Mouse (Mus musculus) hindbrain, postnatal 0 days (tissue): ENCODE measurements at regions not wholly inside any gene's neighbourhood (a gene's known extent, or its start where the extent isn't known, plus 50 kb on each side); places are given as distances from the start of the nearest gene placed in this dataset.
A peak's percentile ranks its signal among the peaks of the same experiment; 100 is the strongest.

Experiments used
- ATAC-seq: fragments of 200-750 bp; cut with Nextera tagmentation; 2 replicates; pipeline ENCODE4 v1.8.0; 2017; ENCODE audit warnings: mild to moderate bottlenecking, moderate TSS enrichment, moderate library complexity
- DNase-seq: peaks from one replicate; pipeline ENCODE4 v3.0.0-alpha.2; 2015; ENCODE audit warnings: low spot score
- H3K27ac ChIP-seq: fragments of 300-500 bp; sonication (generic); 2 replicates; pipeline ENCODE4 v1.5.1; 2014; ENCODE audit warnings: mild to moderate bottlenecking
- H3K27me3 ChIP-seq: fragments of 300-500 bp; sonication (generic); 2 replicates; pipeline ENCODE4 v1.6.1; 2014; ENCODE audit warnings: low read length, mixed read lengths; ENCODE audit not compliant: insufficient read depth
- H3K36me3 ChIP-seq: fragments of 300-500 bp; sonication (generic); 2 replicates; pipeline ENCODE4 v1.6.1; 2014; ENCODE audit warnings: low read length, mixed read lengths; ENCODE audit not compliant: insufficient read depth
- H3K4me1 ChIP-seq: fragments of 300-500 bp; sonication (generic); 2 replicates; pipeline ENCODE4 v1.6.1; 2014; ENCODE audit warnings: antibody characterized with exemption, low read length, mixed read lengths; ENCODE audit not compliant: insufficient read depth
- H3K4me2 ChIP-seq: fragments of 300-500 bp; sonication (generic); 2 replicates; pipeline ENCODE4 v1.6.1; 2014; ENCODE audit warnings: low read depth, mild to moderate bottlenecking, low read length, moderate library complexity, mixed read lengths
- H3K4me3 ChIP-seq: fragments of 300-500 bp; sonication (generic); 2 replicates; pipeline ENCODE4 v1.5.1; 2014; ENCODE audit warnings: low read length
- H3K9ac ChIP-seq: fragments of 300-500 bp; sonication (generic); replicated peaks from 2 replicates; pipeline ENCODE4 v1.6.1; 2014; ENCODE audit warnings: mild to moderate bottlenecking, low read length, moderate library complexity, mixed read lengths
- H3K9me3 ChIP-seq: fragments of 300-500 bp; sonication (generic); 2 replicates; pipeline ENCODE4 v1.6.1; 2016; ENCODE audit warnings: low read length, mixed read lengths
- CTCF ChIP-seq: IDR thresholded peaks from 2 replicates; pipeline ENCODE4 v1.5.1; 2016; ENCODE audit warnings: antibody characterized with exemption, control low read depth, low read depth
- WGBS: fragments of 180-500 bp; shearing (Covaris S2); extraction: QIAGEN DNeasy Blood & Tissue Kit; methylation state at CpG from one replicate; pipeline ENCODE4 v1.1.7; 2014; 5-methylcytosine and 5-hydroxymethylcytosine counted together

DNA sequence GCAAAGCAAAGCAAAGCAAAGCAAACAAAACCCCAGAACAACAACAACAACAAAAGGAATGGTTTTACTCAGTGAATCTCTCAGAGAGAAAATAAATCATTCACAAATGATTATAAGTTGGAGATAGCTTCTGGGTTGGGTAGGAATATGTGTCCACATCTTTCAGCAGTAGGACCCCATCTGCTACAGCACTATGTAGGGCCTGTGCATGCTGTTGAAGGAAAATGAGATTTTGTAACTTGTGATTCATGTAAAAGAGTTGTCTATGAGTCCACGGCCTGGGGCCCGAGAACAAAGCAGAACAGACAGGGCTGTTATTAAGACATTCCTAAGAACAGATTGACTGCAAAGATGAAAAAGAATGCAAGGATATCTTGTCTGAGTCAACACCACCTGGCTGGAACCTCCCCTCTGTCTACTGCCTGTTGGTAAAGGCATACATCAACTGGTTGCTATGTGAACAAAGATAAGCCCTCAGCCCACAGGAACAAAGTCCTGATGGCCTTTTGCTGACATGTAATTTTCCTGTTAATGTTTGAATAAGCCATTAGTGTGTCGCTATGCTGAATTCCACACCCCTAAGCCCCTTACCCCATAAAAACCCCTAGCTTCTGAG lies 725.5 kb upstream of the Fat3 start:
- Histone ChIP-seq H3K4me3 (no peak overlapping the region), H3K27ac (no peak overlapping the region), H3K4me1 (no peaks in the 10 kb centered on the region), H3K4me2 (no peak overlapping the region), H3K9me3 (no peaks in the 10 kb centered on the region), H3K36me3 (no peaks in the 10 kb centered on the region), H3K27me3 (no peaks in the 10 kb centered on the region), H3K9ac (no peak overlapping the region)
- WGBS: 84% methylated on average over 3 of the region's 3 CpGs
- TF ChIP-seq CTCF: no peak
- DNase-seq: no peak
- ATAC-seq: no peak

DNA sequence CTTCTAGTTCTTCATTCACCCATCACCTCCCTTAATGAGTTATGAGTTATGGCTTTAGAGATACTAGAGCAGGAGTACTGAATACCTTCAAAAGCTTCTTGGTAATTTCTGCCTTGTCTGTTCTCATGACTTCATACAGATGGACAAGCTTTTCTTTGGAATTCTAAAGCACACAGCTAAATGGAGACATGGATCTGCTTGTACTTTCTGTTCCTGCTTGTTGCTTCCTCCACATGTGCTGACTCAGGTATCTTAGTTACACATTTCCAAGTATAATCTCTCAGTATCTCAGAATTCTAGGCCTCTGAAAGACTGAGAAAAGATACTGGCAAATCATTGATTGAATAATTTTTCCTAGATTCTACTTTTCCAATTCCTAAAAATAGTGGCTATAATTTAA lies 694.3 kb upstream of the Fat3 start:
- H3K4me1 ChIP-seq: no peaks in the 10 kb centered on the region
- H3K27ac ChIP-seq: no peak overlapping the region
- no peaks in the 10 kb centered on the region for H3K36me3 ChIP-seq
- no peak for TF ChIP-seq CTCF
- H3K9me3 ChIP-seq: no peaks in the 10 kb centered on the region
- no peak for DNase-seq
- no peaks in the 10 kb centered on the region for H3K27me3 ChIP-seq
- H3K4me2 ChIP-seq: no peak overlapping the region
- H3K4me3 ChIP-seq: no peak overlapping the region
- no peak overlapping the region for H3K9ac ChIP-seq
- no peak for ATAC-seq

DNA sequence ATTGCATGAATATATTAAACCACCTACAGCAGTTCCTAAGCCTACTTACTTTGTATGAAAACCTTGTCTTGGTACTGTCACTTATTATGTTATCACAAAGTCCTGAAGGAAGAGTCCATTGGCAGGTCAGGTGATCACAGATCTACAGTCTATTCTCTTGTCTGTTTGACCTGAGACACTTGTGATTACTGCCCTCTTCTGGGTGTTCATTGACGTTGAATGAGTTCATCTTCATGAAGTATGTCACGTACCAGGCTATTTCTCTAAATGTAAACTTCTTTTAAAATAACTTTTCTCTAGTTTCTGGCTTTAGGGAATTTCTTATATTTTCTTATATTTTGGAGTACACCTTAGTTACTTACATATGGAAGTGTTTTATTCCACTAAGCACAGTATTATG lies 688.5 kb upstream of the Fat3 start:
- DNase-seq: peak; percentile 16
- TF ChIP-seq CTCF: no peak; the same call in 1 of the 2 replicates
- no peak overlapping the region for H3K4me3 ChIP-seq
- H3K9ac ChIP-seq: no peak overlapping the region
- no peak for ATAC-seq
- no peaks in the 10 kb centered on the region for H3K36me3 ChIP-seq
- no peaks in the 10 kb centered on the region for H3K27me3 ChIP-seq
- no peak overlapping the region for H3K4me2 ChIP-seq
- H3K9me3 ChIP-seq: no peaks in the 10 kb centered on the region
- H3K27ac ChIP-seq: no peak overlapping the region
- H3K4me1 ChIP-seq: no peaks in the 10 kb centered on the region
- WGBS: 87% methylated on average over 2 of the region's 2 CpGs

DNA sequence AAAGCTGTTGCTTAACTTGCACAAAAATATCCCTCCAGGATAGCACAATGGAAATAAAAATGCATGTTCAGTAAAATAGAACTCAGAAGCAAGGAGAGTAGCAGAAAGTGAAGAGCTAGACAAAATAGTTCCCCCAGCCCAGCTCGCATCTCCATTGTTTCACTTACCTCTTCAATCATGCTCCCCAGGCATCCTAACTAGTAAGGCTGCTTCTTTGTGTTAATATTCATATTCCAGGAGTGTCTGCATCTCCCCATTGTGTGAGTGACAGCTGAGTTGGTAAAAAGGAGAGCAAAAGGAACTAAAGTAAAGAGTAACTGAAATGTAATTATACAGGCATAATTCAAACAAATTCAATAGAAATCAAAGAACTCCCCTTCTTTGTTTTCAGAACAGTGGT lies 667.1 kb upstream of the Fat3 start:
- Histone ChIP-seq H3K36me3 (no peaks in the 10 kb centered on the region), H3K4me2 (no peak overlapping the region), H3K9me3 (no peaks in the 10 kb centered on the region), H3K27me3 (no peaks in the 10 kb centered on the region), H3K27ac (no peak overlapping the region), H3K4me1 (no peaks in the 10 kb centered on the region), H3K4me3 (no peak overlapping the region), H3K9ac (no peak overlapping the region)
- ATAC-seq: no peak
- 26% methylated on average over 1 of the region's 1 CpGs for WGBS
- no peak for DNase-seq
- no peak for TF ChIP-seq CTCF

DNA sequence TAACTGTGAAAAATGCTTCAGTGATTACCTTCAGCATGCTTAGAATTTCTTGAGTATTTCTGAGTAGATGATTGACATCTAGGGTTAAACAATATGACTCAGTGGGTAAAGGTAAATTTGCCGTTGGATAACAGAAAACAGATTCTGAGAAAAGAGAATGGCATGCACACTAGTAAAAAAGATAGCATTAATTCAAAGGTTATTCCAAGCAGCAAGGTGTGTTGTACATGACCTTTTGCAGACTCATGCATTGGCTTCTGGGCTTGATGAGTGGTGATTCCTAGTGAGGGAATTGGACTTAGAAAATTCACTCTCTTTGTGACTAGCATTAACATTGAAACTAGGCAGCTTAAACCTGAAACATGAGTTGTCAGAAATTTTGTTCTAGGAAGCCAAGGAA lies 665.2 kb upstream of the Fat3 start:
- no peak for DNase-seq
- Histone ChIP-seq H3K9me3 (no peaks in the 10 kb centered on the region), H3K4me3 (no peak overlapping the region), H3K9ac (no peak overlapping the region), H3K4me2 (no peak overlapping the region), H3K27me3 (no peaks in the 10 kb centered on the region), H3K4me1 (no peaks in the 10 kb centered on the region), H3K27ac (no peak overlapping the region), H3K36me3 (no peaks in the 10 kb centered on the region)
- WGBS: 74% methylated on average over 1 of the region's 1 CpGs
- TF ChIP-seq CTCF: no peak
- ATAC-seq: no peak

DNA sequence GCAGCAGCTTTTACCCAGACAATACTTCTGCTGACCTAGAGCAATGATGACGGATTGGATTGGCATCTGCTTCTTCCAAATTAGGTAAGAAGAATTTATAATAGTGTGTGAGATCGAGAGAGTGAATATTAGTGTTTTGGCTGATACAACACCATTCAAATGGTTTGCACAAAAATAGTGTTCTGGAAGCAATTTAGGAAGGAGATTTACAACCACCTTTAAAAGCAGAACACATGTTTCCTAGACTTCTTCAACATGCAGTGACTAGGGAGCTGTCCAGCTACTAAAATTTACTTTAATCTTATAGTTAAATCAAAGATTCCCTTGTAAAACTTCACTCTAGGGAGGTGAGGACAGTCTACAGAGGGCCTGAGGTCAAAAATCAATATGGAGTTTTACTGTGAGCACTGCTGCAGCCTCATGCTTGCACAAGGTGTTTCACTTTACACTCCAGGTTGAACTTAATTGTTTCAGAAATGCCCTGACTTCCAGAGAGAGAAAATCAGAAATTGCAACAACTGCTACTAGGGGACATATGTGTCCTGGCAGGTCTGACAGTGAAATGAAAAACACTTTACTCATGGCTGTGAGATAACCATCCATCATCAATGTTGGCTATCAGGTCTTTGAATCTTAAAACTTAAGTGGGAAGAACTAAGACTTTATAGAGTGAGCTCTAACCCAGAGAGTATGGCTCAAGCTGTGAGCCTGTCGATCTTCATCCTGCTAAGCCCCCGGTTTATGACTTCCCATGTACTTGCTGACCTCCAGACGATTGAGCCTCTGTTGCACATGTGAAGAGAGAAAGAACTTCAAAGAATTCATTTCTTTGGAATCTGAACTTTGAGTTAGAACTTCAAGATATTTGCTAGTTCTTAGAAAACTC lies 657.6 kb upstream of the Fat3 start:
- Histone ChIP-seq H3K4me3 (no peak overlapping the region), H3K27me3 (no peaks in the 10 kb centered on the region)
- ATAC-seq: no peak

DNA sequence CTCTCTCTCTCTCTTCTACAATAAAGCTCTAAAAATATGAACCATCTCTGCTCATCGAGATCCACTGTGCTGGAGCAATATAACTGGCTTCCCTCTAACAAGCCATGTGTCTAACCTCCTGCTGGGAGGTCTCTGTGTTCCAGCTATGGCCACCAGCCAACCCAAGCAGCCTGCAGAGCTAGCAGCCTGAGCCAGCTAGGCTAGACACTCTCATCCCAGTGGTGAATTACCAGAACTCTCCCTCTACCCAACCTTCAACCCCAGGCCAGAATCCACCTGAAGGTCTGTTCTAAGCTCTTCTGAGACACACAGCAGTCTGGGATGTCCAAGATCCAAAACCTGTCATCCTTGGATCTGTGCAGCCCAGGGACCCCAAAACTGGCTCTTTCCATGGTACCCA lies 651.3 kb upstream of the Fat3 start:
- no peaks in the 10 kb centered on the region for H3K27me3 ChIP-seq
- H3K4me1 ChIP-seq: no peaks in the 10 kb centered on the region
- H3K9me3 ChIP-seq: no peaks in the 10 kb centered on the region
- ATAC-seq (peak; percentile 49; the same call in 1 of the 2 replicates), DNase-seq (peak; percentile 39)
- no peak overlapping the region for H3K27ac ChIP-seq
- H3K36me3 ChIP-seq: no peaks in the 10 kb centered on the region
- H3K4me3 ChIP-seq: no peak overlapping the region
- 75% methylated on average over 1 of the region's 1 CpGs for WGBS
- no peak overlapping the region for H3K4me2 ChIP-seq
- H3K9ac ChIP-seq: no peak overlapping the region
- no peak for TF ChIP-seq CTCF

More for the DNA sequence above, 657.6 kb upstream of the Fat3 start:
- H3K36me3 ChIP-seq: no peaks in the 10 kb centered on the region
- no peaks in the 10 kb centered on the region for H3K4me1 ChIP-seq
- no peak overlapping the region for H3K4me2 ChIP-seq
- 68% methylated on average over 5 of the region's 5 CpGs for WGBS
- no peak for TF ChIP-seq CTCF
- no peak overlapping the region for H3K27ac ChIP-seq
- no peak overlapping the region for H3K9ac ChIP-seq
- no peaks in the 10 kb centered on the region for H3K9me3 ChIP-seq
- no peak for DNase-seq
